Mouse (Mus musculus) adipocyte (in vitro differentiated cells): ENCODE measurements around the gene Insig1.

Experiments
- DNase-seq: peaks from one replicate; pipeline ENCODE4 v3.0.0-alpha.2; 2016; ENCODE audit warnings: low spot score

The Insig1 gene

DNA sequence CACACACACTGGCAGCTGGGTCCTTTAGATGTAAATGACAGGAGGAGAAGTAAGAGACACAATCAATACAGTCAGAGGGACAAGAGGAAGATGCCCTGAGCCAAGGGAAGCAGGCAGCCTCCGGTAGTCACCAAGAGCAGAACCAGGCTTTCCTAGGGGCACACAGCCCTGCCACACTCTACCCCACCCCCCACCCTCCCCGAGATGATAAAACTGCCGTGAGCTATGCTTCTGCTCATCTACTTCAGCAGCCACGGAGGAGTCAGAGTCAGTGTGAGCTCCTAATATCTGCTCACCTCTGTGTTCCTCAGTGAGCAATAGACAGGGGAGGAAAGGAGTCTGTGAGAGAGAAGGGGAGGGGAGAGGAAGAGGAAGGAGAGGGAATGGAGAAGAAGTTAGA is 5.9 kb upstream of the Insig1 start:
- no peak for DNase-seq

- no peak for DNase-seq
These were observed 4.9 kb upstream of the Insig1 start for GRCm38 (mm10) chr5:28066311-28066710.

DNA sequence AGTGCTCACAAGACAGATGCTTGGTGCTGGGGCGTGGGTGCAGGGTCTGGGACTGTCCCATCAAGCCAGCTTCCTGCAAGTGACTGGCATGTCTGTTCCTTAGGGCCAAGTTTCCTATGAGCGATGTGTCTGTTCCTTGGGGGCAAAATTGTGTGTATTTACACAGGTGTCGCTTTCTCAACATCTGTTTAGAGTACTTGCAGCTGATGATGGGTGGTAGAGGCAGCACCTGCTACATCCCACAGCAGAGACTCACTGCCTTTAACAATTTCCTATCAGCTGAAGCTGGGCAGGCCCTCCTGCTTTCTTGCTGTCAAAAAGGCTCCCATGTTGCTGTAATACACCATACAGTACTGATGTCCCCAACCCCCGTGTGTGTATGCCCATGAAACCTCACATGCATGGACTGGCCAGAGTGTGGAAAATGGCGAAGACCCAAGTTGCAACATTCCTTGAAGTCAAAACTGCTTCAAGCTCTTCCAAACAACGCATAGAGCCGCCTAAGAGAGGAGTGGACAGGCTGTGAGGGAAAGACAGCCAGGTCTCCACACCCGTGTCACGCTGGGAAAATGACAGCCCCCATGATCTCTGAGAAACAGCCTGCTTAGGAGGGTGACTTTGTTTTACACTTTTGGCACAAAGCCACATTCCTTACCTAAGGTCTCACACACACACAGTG is 875 bp upstream of the Insig1 start:
- DNase-seq = peak; percentile 83

GRCm38 (mm10) chr5:28071456-28072223 is 477 bp downstream of the Insig1 start:
- peak; percentile 91 for DNase-seq

- DNase-seq = peak; percentile 67
These were observed 8.3 kb downstream of the Insig1 start for GRCm38 (mm10) chr5:28079431-28079830.

DNA sequence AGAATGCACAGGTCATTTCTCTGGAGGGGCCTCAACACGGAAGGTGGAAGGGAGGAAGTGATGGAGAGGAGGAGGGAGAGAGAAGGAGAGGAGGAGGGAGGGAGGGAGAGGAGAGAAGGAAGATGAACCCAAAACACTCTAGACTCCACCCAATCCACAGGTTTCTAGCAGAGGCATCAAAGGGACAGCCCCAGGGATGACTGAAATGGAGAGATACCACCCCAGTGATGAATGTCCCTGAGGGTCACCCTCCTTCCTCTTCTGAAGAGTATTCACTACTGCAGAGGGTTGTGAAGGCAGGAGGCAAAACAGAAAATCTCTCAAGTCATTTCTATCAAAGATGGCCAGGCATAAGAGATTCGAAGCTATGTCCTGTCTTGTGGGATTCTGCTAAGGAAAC is 10.0 kb downstream of the Insig1 start:
- DNase-seq = no peak

- DNase-seq = peak; percentile 31
These were observed 10.7 kb downstream of the Insig1 start for GRCm38 (mm10) chr5:28081822-28082221.

- DNase-seq = peak; percentile 72
These were observed 11.1 kb downstream of the Insig1 start for GRCm38 (mm10) chr5:28082312-28082711.

DNA sequence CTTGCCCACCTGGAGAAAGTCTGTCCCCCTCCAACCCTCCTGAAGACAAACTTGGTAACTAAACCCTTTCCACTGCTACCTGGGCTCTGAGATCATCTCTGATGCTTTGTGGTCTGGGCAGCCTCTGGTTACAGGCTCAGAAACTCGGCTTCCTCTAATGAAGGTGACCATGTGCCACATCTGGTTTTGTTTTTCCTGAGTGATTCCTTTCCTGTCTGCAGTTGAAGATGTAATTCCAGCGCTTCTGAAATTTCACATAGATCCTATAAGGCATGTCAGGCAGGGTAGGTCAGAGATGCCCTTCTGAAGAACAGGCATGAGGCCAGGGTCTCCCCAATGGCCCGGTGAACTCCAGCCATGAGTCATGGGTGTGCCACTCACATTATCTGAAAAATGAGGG is 11.6 kb downstream of the Insig1 start:
- no peak for DNase-seq

DNA sequence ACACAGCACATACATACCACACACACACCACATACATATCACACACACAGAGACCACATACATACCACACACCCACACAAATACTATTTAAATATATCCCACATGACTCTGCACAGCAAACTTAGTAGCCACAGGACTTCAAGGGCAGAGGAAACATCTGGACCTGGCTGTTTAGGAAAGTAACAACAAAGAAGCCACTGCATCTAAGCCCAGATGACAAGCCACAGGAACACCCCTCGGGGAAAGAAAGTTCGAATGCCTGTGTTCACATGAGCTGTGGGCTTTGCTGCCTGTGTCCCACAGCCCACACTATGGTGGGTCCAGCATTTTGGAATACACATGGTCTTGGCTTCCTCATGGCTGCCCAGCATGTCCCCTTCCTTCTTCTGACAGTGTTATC is 13.6 kb downstream of the Insig1 start:
- no peak for DNase-seq

DNA sequence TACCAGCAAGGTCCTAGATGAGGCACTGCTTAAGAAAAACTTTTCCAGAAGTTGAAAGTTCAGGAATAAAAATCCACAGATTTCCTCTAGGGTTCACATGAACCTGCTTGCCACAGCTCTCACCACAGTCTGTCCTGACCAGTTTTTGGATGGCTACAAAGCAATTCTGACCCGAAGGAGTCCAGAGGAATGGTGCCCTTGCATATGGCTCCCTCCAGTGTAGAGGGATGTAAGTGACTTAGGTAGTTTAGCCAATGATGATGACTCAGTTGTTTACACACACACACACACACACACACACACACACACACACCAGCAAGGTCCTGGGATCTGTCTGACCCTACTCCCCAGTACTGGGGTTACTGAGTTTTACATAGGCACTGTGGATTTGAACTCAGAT is 19.4 kb downstream of the Insig1 start:
- DNase-seq = peak; percentile 89

- DNase-seq = no peak
These were observed 21.2 kb downstream of the Insig1 start for GRCm38 (mm10) chr5:28092327-28092726.

GRCm38 (mm10) chr5:28093874-28094273 is 22.7 kb downstream of the Insig1 start:
- peak; percentile 86 for DNase-seq

- no peak for DNase-seq
These were observed 23.2 kb downstream of the Insig1 start for GRCm38 (mm10) chr5:28094393-28094792.

DNA sequence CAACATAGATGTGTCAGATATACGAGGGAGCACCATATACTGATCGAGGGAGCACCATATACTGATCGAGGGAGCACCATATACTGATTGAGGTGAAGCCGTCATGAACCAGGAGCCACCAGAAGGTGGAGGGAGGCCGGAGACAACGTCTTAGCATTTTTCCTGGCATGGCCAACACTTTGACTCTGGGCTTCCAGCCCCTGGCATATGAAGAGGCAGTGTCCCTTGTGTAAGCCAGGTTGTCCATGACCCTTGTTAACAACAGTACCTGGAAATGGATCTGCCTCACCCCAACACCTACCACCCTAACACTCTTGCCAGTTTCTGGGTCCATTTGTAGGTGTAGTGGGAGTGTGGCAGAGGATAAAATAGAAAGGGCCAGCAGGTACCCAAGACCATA is 23.7 kb downstream of the Insig1 start:
- DNase-seq = no peak

GRCm38 (mm10) chr5:28095671-28096070 is 24.5 kb downstream of the Insig1 start:
- no peak for DNase-seq

GRCm38 (mm10) chr5:28106966-28107365 is 35.8 kb downstream of the Insig1 start:
- DNase-seq = no peak

- no peak for DNase-seq
These were observed 36.8 kb downstream of the Insig1 start for GRCm38 (mm10) chr5:28107974-28108373.

- DNase-seq = no peak
These were observed 39.7 kb downstream of the Insig1 start for GRCm38 (mm10) chr5:28110881-28111280.

GRCm38 (mm10) chr5:28117251-28117880 is 46.2 kb downstream of the Insig1 start:
- no peak for DNase-seq

DNA sequence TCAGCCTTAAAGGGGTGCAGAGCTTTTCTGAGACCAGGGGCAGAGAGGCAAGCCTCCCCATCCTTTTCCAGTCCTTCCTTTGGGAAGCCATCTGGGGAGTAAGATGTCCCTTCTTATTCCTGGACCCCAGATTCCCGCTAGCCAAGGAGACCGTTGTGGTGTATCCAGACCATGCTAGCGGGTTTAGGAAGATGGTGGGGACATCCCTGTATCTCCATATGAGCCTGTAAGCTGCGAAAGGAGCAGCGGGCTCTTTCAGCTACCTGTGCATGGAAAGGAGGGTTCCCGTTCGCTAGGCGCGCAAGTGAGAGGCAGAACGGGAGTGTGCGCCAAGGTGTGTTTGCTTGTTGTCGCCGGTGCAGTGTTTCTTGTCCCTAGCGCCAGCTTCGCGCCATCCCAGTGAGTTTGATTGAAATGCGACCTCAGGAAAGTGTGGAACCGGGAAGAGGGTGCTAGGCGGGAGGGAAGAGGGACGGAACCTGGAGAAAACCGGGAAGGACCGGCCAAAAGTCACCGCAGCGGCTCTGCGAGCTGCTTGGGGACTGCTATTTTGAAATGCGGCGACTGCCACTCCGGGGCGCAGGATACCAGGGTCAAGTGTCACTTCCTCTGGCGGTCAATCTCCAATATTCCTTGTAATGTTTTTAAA is 46.8 kb downstream of the Insig1 start:
- DNase-seq = no peak

DNA sequence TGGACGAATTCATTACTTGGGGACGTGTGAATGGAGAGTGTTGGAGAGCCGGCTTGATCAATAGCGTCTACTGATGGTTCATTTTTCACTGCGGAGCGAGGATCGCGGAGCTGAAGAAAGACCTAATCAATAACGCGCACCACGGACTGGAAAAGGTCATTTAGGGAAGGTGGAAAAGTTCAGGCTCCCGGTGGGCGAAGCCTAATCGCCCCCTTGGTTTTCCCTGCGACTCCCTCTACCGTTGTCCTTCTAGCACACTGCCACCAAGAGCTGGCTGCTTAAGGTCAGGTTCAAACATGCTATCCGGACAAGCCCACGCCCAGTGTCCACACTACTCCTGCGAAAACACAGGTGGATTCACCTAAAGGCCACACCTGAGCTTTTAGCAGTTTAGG is 47.4 kb downstream of the Insig1 start:
- DNase-seq = no peak

DNA sequence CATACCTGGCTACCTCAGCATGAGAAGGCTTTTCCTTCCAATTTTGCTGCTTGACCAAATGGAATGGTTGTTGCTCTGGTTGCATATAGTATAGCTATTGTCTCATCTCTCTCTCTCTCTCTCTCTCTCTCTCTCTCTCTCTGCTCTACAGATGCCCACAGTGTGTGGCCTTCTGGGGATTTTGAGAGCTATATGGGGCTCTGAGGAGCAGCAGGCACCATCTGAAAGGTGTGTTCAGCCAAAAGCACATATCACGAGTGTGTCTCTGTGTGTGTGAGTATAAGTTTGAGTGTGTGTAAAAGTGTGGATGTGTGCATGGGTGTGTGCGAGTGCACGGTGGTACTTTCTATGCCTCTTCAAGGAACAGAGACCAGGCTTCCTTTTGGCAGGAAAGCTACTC is 48.4 kb downstream of the Insig1 start:
- DNase-seq = no peak
